In the genomic region with DNA sequence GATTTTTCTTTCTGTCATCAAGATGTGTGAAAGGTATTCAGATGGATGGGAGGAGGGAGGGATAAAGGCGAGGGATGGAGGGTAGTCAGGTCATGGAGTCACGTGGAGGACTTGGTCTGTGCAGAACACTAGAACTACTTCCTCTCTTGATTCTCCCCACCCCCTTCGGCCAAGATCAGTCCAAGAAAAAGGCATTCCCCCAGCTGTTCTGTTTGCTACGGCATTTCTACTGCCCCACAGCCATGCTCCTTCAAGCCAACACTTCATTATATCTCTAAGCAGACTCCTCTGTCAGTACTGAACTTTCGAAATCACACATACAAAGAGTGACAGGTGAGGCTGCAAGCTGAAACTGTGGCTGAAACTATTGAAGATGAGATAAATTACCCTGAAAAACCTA, we compare ENCODE assay signal across 25 mouse cellular contexts.
"Had no signal": no experiment of that assay in that cellular context is flagged by ENCODE, and none has a peak within 500 bp of the region (broad histone marks: within the 10 kb centered on the region; RNA-seq: fewer than 3 reads in every experiment).

No protein-coding gene starts in this region.

- H3K27ac ChIP-seq: intestine, embryonic 15.5 days; kidney, postnatal 0 days; layer of hippocampus, adult 2 months; limb, embryonic 12.5 days; limb, embryonic 15.5 days; liver, embryonic 14.5 days; macrophage; midbrain, embryonic 10.5 days; neural tube, embryonic 12.5 days; neural tube, embryonic 15.5 days; stomach, postnatal 0 days had no signal

- H3K9ac ChIP-seq: intestine, embryonic 15.5 days; limb, embryonic 12.5 days; limb, embryonic 15.5 days; liver, embryonic 14.5 days; liver, postnatal 0 days; neural tube, embryonic 12.5 days; neural tube, embryonic 15.5 days had no signal

- H3K4me2 ChIP-seq: intestine, embryonic 15.5 days; limb, embryonic 12.5 days; limb, embryonic 15.5 days; liver, embryonic 11.5 days; neural tube, embryonic 12.5 days; neural tube, embryonic 15.5 days had no signal

- DNase-seq: kidney, adult 18-20 months; kidney, postnatal 25 days; layer of hippocampus, adult 9-11 months; left cerebral cortex, postnatal 4 days; liver, postnatal 0 days; midbrain, embryonic 14.5 days; right cerebral cortex, adult 18-20 months; right cerebral cortex, postnatal 14 days; right cerebral cortex, postnatal 4 days; thymus, adult 2 months; thymus, postnatal 14 days; thymus, postnatal 4 days had no signal

- H3K36me3 ChIP-seq: intestine, embryonic 15.5 days; limb, embryonic 15.5 days; midbrain, embryonic 10.5 days; neural tube, embryonic 12.5 days had no signal

- ATAC-seq: intestine, embryonic 15.5 days; liver, postnatal 0 days had no signal

- H3K4me1 ChIP-seq: intestine, embryonic 15.5 days; limb, embryonic 12.5 days; limb, embryonic 15.5 days; megakaryocyte, embryonic 14.5 days; midbrain, embryonic 10.5 days; neural tube, embryonic 12.5 days; neural tube, embryonic 15.5 days had no signal

- H3K9me3 ChIP-seq: intestine, embryonic 15.5 days; limb, embryonic 12.5 days; limb, embryonic 15.5 days; megakaryocyte, embryonic 14.5 days; midbrain, embryonic 10.5 days; neural tube, embryonic 12.5 days; neural tube, embryonic 15.5 days had no signal

- H3K27me3 ChIP-seq: intestine, embryonic 15.5 days; limb, embryonic 12.5 days; limb, embryonic 15.5 days; neural tube, embryonic 12.5 days; neural tube, embryonic 15.5 days had no signal

- H3K4me3 ChIP-seq: intestine, embryonic 15.5 days; layer of hippocampus, adult 2 months; limb, embryonic 12.5 days; limb, embryonic 15.5 days; megakaryocyte, embryonic 14.5 days; midbrain, embryonic 10.5 days; neural tube, embryonic 12.5 days; neural tube, embryonic 15.5 days had no signal
